Mouse (Mus musculus): ENCODE data around the gene Rbp4. TPM values are rescaled to one million over a fixed set of nuclear protein-coding genes. Genes with fewer than 3 reads are reported as not detected.

The Rbp4 gene
- polyA plus RNA-seq, 1 experiment from 2014 or later = 226 TPM

DNA sequence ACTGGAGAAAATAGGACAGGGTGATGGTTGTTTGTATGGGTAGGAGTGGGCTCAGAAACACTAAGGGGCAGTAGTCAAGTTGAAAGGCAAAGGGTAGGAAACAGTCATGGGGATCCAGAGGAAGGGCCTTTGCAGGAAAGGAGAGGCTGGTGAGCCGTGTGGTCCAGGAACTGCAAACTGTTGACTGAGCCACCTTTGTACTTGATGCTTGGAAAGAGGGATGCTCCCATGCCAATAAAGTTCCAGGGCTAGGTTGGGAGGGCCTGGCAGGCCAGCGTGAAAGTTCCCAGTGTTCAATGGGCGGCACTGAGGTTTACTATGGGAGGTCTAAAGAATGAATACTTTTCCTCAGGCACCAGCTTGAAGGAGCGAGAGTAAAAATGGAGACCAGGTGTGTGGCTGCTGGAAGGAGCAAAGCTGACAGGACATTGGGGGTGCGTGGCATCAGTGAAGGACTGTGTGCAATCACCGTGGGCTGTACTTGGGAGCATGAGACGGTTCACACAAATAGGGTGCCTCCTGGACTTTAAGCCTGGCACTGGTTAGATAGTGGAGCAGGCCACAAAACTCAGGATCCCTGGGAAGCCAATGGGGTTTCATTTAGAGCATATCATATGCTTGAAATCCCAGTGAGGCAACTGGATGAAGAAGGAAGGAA is 10.1 kb downstream of the Rbp4 start:
- H3K27me3 ChIP-seq (ENCODE audit: insufficient read depth, poor library complexity, severe bottlenecking) = peaks cover 13% of the 10 kb centered on the region; the same call in 1 of the 2 replicates
- no peak overlapping the region for H3K4me3 ChIP-seq

DNA sequence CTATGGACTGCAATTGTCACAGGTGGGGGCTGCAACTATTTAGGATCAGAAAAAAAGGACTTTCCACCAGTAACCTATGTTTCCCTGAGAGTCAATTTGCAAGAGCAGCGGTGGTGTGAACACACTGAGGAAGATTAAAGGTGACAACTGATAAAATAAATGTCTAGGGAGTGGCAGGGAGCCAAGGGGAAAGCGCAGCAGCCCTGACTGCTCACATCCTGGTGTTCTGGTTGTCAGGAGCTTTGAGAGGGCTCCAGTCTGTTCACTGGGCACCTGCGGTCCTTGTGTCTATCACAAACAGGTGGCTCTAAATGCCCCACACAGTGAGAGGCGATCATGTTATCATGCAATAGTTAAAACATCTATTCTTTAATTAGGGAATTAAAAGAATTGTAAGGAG is 12.5 kb downstream of the Rbp4 start:
- no peak overlapping the region for H3K4me3 ChIP-seq
- no peaks in the 10 kb centered on the region for H3K36me3 ChIP-seq
- H3K4me1 ChIP-seq = no peaks in the 10 kb centered on the region
- WGBS = 31% methylated on average over 4 of the region's 4 CpGs
- H3K9me3 ChIP-seq = no peaks in the 10 kb centered on the region
- no peak for DNase-seq (ENCODE audit: low spot score)
- peaks cover 13% of the 10 kb centered on the region; the same call in 1 of the 2 replicates for H3K27me3 ChIP-seq (ENCODE audit: insufficient read depth, poor library complexity, severe bottlenecking)
- H3K27ac ChIP-seq = no peak overlapping the region

More for the DNA sequence above, 10.1 kb downstream of the Rbp4 start:
- Histone ChIP-seq H3K4me1 (0 out of 2 replicates have a peak, but pooled peaks cover 3% of the 10 kb centered on the region), H3K27ac (no peak overlapping the region), H3K36me3 (no peaks in the 10 kb centered on the region), H3K9me3 (no peaks in the 10 kb centered on the region)
- WGBS = 86% methylated on average over 7 of the region's 7 CpGs
- DNase-seq (ENCODE audit: low spot score) = no peak

DNA sequence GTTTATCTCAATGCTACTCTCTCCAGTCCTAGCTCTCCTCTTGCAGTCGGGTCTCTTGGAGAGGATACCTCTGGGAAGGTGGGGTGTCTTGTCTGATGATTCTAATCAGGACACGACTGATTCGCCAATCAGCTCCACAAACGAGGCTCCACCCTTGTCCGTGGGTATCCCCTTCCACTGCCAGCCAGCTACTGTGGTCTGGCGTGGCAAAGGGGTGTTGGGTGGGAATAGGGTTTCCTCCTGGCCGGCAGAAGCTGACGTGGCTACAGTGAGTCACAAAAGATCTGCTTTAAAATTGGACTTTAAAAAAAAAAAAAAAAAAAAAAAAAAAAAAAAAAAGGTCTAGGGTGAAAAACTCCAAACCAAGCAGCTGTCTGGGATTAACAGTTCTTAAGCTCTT is 14.0 kb downstream of the Rbp4 start:
- H3K27ac ChIP-seq = no peak overlapping the region
- WGBS = 69% methylated on average over 8 of the region's 8 CpGs

DNA sequence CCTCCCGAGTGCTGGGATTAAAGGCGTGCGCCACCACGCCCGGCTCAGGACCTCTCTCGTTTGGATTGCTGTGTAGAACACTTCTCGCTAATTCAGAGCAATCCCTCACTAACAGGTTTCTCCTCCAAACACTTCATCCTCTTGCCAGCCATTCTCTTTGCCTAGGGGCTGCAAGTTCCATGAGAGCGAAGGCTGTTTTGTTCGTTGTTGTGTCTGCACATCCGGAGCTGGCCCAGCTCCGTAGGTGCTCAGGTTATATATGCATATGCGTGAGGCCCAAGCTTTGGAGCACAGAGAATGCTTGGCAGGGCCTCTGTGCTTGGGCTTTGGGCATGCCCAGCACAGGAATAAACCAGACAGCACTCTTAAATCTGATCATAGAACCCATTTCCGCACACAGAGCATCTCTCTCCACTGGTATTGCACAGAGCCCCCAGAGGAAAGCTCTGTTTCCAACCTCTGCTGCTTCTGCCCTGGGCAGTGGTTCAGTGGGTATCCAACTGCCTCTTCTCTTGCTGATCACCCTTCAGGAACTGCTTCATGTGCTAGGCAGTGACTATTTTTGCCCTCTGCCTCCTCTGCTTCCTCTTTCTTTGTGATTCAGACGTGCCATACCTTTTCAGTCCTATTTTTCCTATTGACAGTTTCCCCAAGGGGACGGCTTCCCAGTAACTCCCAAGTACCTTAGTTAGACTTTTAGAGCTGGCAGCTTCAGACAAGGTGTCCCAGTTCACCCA is 15.4 kb downstream of the Rbp4 start:
- peaks cover 13% of the 10 kb centered on the region; the same call in 1 of the 2 replicates for H3K27me3 ChIP-seq (ENCODE audit: insufficient read depth, poor library complexity, severe bottlenecking)
- no peaks in the 10 kb centered on the region for H3K36me3 ChIP-seq
- no peaks in the 10 kb centered on the region for H3K9me3 ChIP-seq
- no peak overlapping the region for H3K4me3 ChIP-seq
- H3K27ac ChIP-seq = no peak overlapping the region
- DNase-seq (ENCODE audit: low spot score) = no peak
- no peaks in the 10 kb centered on the region for H3K4me1 ChIP-seq
- 91% methylated on average over 15 of the region's 15 CpGs for WGBS

More for the DNA sequence above, 14.0 kb downstream of the Rbp4 start:
- no peaks in the 10 kb centered on the region for H3K36me3 ChIP-seq
- H3K27me3 ChIP-seq (ENCODE audit: insufficient read depth, poor library complexity, severe bottlenecking) = peaks cover 13% of the 10 kb centered on the region; the same call in 1 of the 2 replicates
- DNase-seq (ENCODE audit: low spot score) = no peak
- no peaks in the 10 kb centered on the region for H3K4me1 ChIP-seq
- no peaks in the 10 kb centered on the region for H3K9me3 ChIP-seq
- no peak overlapping the region for H3K4me3 ChIP-seq

DNA sequence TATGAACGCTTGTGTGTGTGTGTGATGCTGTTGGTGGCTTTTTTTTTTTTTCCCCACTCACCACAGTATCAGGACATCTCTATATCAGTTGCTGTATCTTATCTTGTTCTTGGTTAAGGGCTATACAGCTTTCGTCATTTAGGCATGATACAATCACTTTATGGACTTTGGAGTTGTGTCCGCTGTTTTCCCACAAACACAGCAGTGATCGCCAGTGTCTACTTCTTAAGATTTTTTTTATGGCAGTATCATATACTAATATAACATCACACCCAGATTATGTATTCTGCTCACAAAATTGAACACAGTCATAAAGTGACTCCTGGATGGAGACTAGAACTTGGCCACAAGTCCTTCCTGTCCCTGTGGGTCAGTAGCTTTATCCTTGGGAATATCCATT is 17.2 kb downstream of the Rbp4 start:
- Histone ChIP-seq H3K4me1 (no peaks in the 10 kb centered on the region), H3K4me3 (no peak overlapping the region), H3K36me3 (no peaks in the 10 kb centered on the region), H3K27me3 (ENCODE audit: insufficient read depth, poor library complexity, severe bottlenecking) (peaks cover 8% of the 10 kb centered on the region; the same call in 1 of the 2 replicates), H3K9me3 (no peaks in the 10 kb centered on the region), H3K27ac (no peak overlapping the region)
- no peak for DNase-seq (ENCODE audit: low spot score)
- 87% methylated on average over 4 of the region's 4 CpGs for WGBS

DNA sequence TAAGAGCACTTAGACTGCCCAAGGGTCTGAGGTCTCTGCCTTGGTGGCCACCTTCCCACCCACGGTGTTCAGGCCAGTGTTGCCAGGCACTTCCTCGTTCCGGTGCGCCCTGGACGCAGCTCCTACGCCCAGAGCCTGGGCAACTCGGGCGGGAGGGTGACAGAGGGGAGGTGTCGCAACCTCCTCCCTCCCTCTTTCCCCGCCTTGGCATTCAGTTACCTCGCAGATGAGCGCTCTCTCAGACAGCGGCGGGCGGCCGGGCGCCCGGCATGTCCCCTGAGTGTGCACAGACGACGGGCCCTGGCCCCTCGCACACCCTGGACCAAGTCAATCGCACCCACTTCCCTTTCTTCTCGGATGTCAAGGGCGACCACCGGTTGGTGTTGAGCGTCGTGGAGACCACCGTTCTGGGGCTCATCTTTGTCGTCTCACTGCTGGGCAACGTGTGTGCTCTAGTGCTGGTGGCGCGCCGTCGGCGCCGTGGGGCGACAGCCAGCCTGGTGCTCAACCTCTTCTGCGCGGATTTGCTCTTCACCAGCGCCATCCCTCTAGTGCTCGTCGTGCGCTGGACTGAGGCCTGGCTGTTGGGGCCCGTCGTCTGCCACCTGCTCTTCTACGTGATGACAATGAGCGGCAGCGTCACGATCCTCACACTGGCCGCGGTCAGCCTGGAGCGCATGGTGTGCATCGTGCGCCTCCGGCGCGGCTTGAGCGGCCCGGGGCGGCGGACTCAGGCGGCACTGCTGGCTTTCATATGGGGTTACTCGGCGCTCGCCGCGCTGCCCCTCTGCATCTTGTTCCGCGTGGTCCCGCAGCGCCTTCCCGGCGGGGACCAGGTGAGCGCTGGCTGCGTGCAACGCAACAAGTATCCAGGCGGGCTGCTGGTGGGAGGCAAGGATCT is 28.0 kb downstream of the Rbp4 start, which contains the start of gene Ffar4:
Ffar4 (plus strand) TSS at position 214 of the 901 bp plus-strand sequence.
- Histone ChIP-seq H3K4me1 (peaks cover 12% of the 10 kb centered on the region), H3K27ac (no peak within 1 kb of the TSS)
- whole genome bisulfite sequencing = under 1% methylated on average over 77 of the region's 77 CpGs

DNA sequence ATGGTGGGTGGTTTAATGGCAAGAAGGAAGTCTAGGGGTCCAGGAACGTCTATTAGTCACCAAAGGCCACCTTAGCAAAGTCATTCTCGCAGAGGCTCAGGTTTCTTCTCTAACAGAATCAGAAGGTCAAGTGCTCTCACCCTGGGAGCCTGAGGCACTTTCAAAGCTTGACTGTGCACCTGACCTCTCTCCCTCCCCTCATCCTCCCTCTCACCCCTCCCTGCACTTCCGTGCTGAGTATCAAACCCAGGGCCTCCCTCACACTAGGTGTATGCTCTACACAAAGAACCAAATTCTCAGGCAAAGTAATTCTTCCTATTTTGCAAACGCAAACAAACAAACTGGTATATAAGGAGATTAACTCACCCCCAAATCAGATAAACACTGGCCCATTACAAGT is 28.9 kb downstream of the Rbp4 start:
- Histone ChIP-seq H3K27ac (no peak overlapping the region), H3K9me3 (no peaks in the 10 kb centered on the region), H3K36me3 (no peaks in the 10 kb centered on the region), H3K4me3 (no peak overlapping the region), H3K27me3 (ENCODE audit: insufficient read depth, poor library complexity, severe bottlenecking) (peaks cover 83% of the 10 kb centered on the region), H3K4me1 (peaks cover 12% of the 10 kb centered on the region)
- DNase-seq (ENCODE audit: low spot score) = no peak
- WGBS = 5% methylated on average over 4 of the region's 4 CpGs

More for the DNA sequence above, 28.0 kb downstream of the Rbp4 start, which contains the start of gene Ffar4:
- H3K36me3 ChIP-seq = no peaks in the 10 kb centered on the region
- H3K27me3 ChIP-seq (ENCODE audit: insufficient read depth, poor library complexity, severe bottlenecking) = peaks cover 83% of the 10 kb centered on the region
- DNase-seq (ENCODE audit: low spot score) = no peak
- H3K9me3 ChIP-seq = no peaks in the 10 kb centered on the region
- H3K4me3 ChIP-seq = peak within 1 kb of the TSS; percentile 56

DNA sequence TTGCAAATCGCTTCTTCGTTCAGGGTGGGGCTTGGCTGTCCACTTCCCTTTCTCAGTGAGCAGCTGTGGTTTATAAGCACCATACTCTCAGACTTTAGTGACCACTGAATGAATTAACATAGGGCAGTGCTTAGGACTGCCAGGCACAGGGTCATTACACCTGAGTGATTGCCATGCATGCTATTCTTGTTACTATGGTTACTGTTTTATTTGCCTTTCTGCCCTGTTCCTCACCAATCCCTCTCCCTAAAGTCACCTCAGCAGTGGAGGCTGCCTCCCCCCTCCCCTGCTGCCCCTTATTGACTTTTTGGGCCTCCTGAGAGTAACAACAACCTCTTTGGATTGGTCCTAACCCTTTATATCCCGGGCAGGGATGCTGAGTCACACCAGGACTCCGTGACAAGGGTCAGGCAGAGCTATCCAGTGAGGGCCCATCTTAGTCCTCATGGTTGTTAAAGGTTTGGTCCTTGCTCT is 33.5 kb downstream of the Rbp4 start:
- no peaks in the 10 kb centered on the region for H3K9me3 ChIP-seq
- no peak for DNase-seq (ENCODE audit: low spot score)
- no peak overlapping the region for H3K27ac ChIP-seq
- H3K4me3 ChIP-seq = no peak overlapping the region
- WGBS = 71% methylated on average over 4 of the region's 4 CpGs
- peaks cover 40% of the 10 kb centered on the region for H3K27me3 ChIP-seq (ENCODE audit: insufficient read depth, poor library complexity, severe bottlenecking)
- no peaks in the 10 kb centered on the region for H3K36me3 ChIP-seq
- H3K4me1 ChIP-seq = peaks cover under 1% of the 10 kb centered on the region

DNA sequence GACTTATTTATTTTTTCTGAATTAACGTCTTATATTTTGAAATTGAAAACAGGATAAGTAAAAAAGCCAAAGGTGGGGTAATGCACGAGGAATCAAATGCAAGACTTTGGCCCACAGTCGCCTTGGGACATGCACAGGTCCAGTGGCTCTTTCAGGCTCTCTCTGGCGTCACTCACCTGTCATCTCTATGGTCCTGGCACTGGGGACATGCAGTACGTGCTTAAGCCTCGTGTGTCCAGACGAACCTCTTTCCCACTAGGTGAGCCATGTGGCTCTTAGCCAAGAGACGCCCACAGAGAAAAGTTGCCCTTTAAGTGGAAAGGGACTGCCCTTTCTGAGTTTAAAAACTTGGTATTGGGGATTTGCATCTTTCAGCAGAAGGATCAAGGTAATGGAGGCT is 35.7 kb downstream of the Rbp4 start:
- no peaks in the 10 kb centered on the region for H3K36me3 ChIP-seq
- WGBS = 73% methylated on average over 8 of the region's 8 CpGs
- no peak for DNase-seq (ENCODE audit: low spot score)

DNA sequence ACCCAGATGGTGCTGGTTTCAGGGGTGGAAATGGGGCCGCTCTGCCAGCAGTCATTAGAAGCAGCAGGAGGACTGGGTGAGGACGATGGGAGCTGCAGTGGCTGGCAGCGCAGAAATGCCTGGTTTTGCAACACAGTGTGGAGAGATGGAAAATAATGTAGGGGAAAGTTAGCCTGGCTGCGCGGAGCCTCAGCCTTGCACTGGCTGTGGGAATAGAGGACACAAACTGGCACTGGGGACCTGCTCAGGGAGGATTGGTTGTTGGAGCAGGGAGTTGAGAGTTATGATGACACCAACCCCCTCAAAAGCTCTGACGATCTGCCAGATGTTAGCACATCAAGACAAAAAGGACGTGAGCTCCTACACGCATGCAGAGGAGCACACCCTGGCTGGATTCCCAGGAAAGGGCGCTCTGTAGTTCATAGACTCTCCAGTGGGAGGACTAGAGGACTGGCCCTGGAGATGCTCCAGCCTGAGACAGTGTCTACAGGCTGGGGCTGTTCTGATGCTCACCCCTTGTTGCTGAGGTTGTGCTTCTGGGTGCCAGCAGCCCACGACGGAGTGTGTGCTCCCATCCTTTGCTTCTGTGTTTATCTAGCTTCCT is 38.0 kb downstream of the Rbp4 start:
- Histone ChIP-seq H3K27me3 (ENCODE audit: insufficient read depth, poor library complexity, severe bottlenecking) (no peaks in the 10 kb centered on the region), H3K27ac (no peak overlapping the region), H3K4me1 (no peaks in the 10 kb centered on the region), H3K9me3 (no peaks in the 10 kb centered on the region), H3K4me3 (no peak overlapping the region), H3K36me3 (no peaks in the 10 kb centered on the region)
- 58% methylated on average over 11 of the region's 11 CpGs for WGBS
- DNase-seq (ENCODE audit: low spot score) = peak; percentile 79

More for the DNA sequence above, 35.7 kb downstream of the Rbp4 start:
- peaks cover 18% of the 10 kb centered on the region for H3K27me3 ChIP-seq (ENCODE audit: insufficient read depth, poor library complexity, severe bottlenecking)
- no peak overlapping the region for H3K27ac ChIP-seq
- no peaks in the 10 kb centered on the region for H3K9me3 ChIP-seq
- H3K4me1 ChIP-seq = no peaks in the 10 kb centered on the region
- no peak overlapping the region for H3K4me3 ChIP-seq

DNA sequence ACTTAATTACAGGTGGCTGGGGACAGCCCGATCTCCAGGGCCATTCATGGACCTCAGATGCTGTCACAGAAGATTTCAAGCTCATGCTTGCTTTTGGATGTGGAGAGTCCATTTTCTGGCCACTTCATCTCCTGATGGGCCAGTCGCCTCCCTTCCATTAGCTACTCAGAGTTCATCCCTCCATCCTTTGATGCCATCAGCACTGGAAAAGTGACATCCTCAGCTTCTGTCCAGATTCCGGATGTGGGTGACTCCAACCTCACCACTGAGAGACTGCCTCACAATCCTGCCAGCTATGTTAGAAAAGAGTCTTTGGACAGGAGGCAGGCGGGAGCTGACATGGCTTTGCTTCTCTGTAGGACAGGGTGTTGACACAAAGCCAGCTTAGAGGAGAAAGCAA is 39.2 kb downstream of the Rbp4 start:
- no peaks in the 10 kb centered on the region for H3K27me3 ChIP-seq (ENCODE audit: insufficient read depth, poor library complexity, severe bottlenecking)
- WGBS = 81% methylated on average over 4 of the region's 4 CpGs
- no peak overlapping the region for H3K27ac ChIP-seq
- DNase-seq (ENCODE audit: low spot score) = peak; percentile 64
- H3K9me3 ChIP-seq = no peaks in the 10 kb centered on the region
- no peaks in the 10 kb centered on the region for H3K36me3 ChIP-seq
- no peak overlapping the region for H3K4me3 ChIP-seq
- H3K4me1 ChIP-seq = no peaks in the 10 kb centered on the region

DNA sequence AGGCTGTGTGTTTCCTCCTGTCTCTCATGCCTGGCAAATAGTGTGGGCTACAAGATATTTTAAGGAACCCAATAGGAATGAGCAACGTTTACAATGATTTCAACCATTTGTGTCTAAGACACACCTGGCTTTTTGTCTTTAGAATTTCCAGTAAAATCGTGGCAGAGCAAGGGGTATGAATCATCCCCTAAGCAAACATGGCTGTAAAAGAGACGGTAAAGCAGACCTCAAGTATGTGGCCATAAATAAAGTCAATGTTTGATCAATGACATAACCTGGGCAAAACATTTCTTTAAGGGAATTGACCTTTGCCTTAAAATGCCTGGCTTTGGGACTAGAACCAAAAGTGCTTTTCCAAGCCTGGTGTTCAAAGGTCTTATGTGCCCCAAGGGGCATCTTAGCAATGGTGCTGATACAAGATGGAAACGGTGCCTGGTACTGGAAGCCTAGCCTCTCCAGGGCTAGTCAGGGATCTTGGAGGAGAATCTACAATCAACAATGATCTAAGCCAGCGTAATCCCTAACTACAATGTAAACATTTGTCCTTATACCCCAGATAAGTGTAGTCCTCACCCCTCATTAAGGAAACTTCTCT is 42.1 kb downstream of the Rbp4 start:
- WGBS = 57% methylated on average over 5 of the region's 5 CpGs
- Histone ChIP-seq H3K9me3 (no peaks in the 10 kb centered on the region), H3K36me3 (no peaks in the 10 kb centered on the region), H3K4me3 (no peak overlapping the region), H3K27ac (no peak overlapping the region), H3K27me3 (ENCODE audit: insufficient read depth, poor library complexity, severe bottlenecking) (no peaks in the 10 kb centered on the region), H3K4me1 (no peaks in the 10 kb centered on the region)
- peak; percentile 22 for DNase-seq (ENCODE audit: low spot score)

Data from heart, embryonic 10.5 days (tissue).